ENCODE assay signal across 11 mouse cellular contexts in genomic region chr5:149202941-149203340, GRCm38 (mm10). TPM values are rescaled to one million over a fixed set of nuclear protein-coding genes. Genes with fewer than 3 reads are reported as not detected.
DNase-seq lines count a peak whose midpoint lies in the region; ATAC-seq and TF ChIP-seq lines count a peak whose summit lies in the region.
"Had no signal": no experiment of that assay in that cellular context is flagged by ENCODE, and none has a peak within 500 bp of the region (broad histone marks: within the 10 kb centered on the region; RNA-seq: fewer than 3 reads in every experiment).

No protein-coding gene starts in this region.

- TF ChIP-seq CTCF in G1E (IDR thresholded peaks at IDR 0.05; ENCODE audit: low read depth, low read length) = no peak
- no peak for TF ChIP-seq CTCF in liver, postnatal 0 days (IDR thresholded peaks at IDR 0.05; ENCODE audit: low read depth)

- H3K36me3 ChIP-seq in kidney, embryonic 14.5 days (ENCODE audit: control insufficient read depth, insufficient read depth, low read length) = peaks cover 68% of the 10 kb centered on the region
- H3K36me3 ChIP-seq in G1E (replicated peaks) = peaks cover 91% of the 10 kb centered on the region
- peaks cover 72% of the 10 kb centered on the region for H3K36me3 ChIP-seq in liver, postnatal 0 days (replicated peaks; ENCODE audit: insufficient read depth, low read length)
- peaks cover 28% of the 10 kb centered on the region for H3K36me3 ChIP-seq in intestine, embryonic 16.5 days (ENCODE audit: control insufficient read depth, insufficient read depth, low read length)
- peaks cover 91% of the 10 kb centered on the region for H3K36me3 ChIP-seq in midbrain, embryonic 10.5 days

- H3K4me1 ChIP-seq in kidney, embryonic 14.5 days (ENCODE audit: control insufficient read depth, insufficient read depth, low read length) = peaks cover 4% of the 10 kb centered on the region; the same call in 1 of the 2 replicates
- H3K4me1 ChIP-seq in G1E (ENCODE audit: insufficient read depth, low read depth, low read length) = peaks cover 59% of the 10 kb centered on the region
- peaks cover 7% of the 10 kb centered on the region; the same call in 1 of the 2 replicates for H3K4me1 ChIP-seq in liver, postnatal 0 days (ENCODE audit: insufficient read depth)
- H3K4me1 ChIP-seq in intestine, embryonic 16.5 days (ENCODE audit: control insufficient read depth, insufficient read depth, low read length) = no peaks in the 10 kb centered on the region
- peaks cover 21% of the 10 kb centered on the region for H3K4me1 ChIP-seq in midbrain, embryonic 10.5 days
- H3K4me1 ChIP-seq: forebrain, embryonic 10.5 days had no signal

- DNase-seq in kidney, postnatal 14 days = peak; percentile 22
- no peak for DNase-seq in G1E (ENCODE audit: low spot score)
- DNase-seq in adrenal gland, adult 8-10 months = peak; percentile 48
- no peak for DNase-seq in liver, postnatal 0 days
- no peak for DNase-seq in midbrain, embryonic 10.5 days (ENCODE audit: low spot score)
- DNase-seq: cerebellum, adult 18-20 months; thymus, postnatal 36 days had no signal

- no peak overlapping the region for H3K4me3 ChIP-seq in kidney, embryonic 14.5 days (ENCODE audit: low read length)
- no peak overlapping the region for H3K4me3 ChIP-seq in G1E (ENCODE audit: low read depth, low read length)
- H3K4me3 ChIP-seq in liver, postnatal 0 days (ENCODE audit: low read depth, low read length) = no peak overlapping the region
- no peak overlapping the region for H3K4me3 ChIP-seq in intestine, embryonic 16.5 days (ENCODE audit: low read length)
- H3K4me3 ChIP-seq in midbrain, embryonic 10.5 days = no peak overlapping the region
- H3K4me3 ChIP-seq: forebrain, embryonic 10.5 days had no signal

- ATAC-seq in kidney, embryonic 14.5 days (ENCODE audit: low FRiP score, low TSS enrichment) = no peak
- peak; percentile 73 for ATAC-seq in G1E (ENCODE audit: extremely low read depth, insufficient number of reproducible peaks, low FRiP score, poor library complexity, severe bottlenecking)
- ATAC-seq in liver, postnatal 0 days = no peak
- no peak for ATAC-seq in intestine, embryonic 16.5 days
- ATAC-seq: hindbrain, postnatal 0 days had no signal

- H3K9me3 ChIP-seq in kidney, embryonic 14.5 days (ENCODE audit: control insufficient read depth, low read length) = no peaks in the 10 kb centered on the region
- no peaks in the 10 kb centered on the region for H3K9me3 ChIP-seq in G1E (replicated peaks)
- H3K9me3 ChIP-seq in liver, postnatal 0 days (ENCODE audit: low read length) = no peaks in the 10 kb centered on the region
- H3K9me3 ChIP-seq in intestine, embryonic 16.5 days (ENCODE audit: control insufficient read depth, low read length) = no peaks in the 10 kb centered on the region
- no peaks in the 10 kb centered on the region; the same call in 1 of the 2 replicates for H3K9me3 ChIP-seq in midbrain, embryonic 10.5 days (replicated peaks)
- H3K9me3 ChIP-seq: forebrain, embryonic 10.5 days had no signal

- H3K27me3 ChIP-seq in kidney, embryonic 14.5 days (ENCODE audit: control insufficient read depth, insufficient read depth, low read length) = no peaks in the 10 kb centered on the region
- H3K27me3 ChIP-seq in G1E (ENCODE audit: insufficient read depth, low read length) = no peaks in the 10 kb centered on the region
- no peaks in the 10 kb centered on the region for H3K27me3 ChIP-seq in liver, postnatal 0 days (ENCODE audit: insufficient read depth, low read length)
- no peaks in the 10 kb centered on the region for H3K27me3 ChIP-seq in intestine, embryonic 16.5 days (replicated peaks; ENCODE audit: control insufficient read depth, insufficient read depth, low read length)
- no peaks in the 10 kb centered on the region for H3K27me3 ChIP-seq in midbrain, embryonic 10.5 days (ENCODE audit: low read depth, poor library complexity, severe bottlenecking)

- H3K27ac ChIP-seq in kidney, embryonic 14.5 days (ENCODE audit: low read depth, low read length) = no peak overlapping the region
- peak overlapping the region; percentile 3; the same call in 1 of the 2 replicates for H3K27ac ChIP-seq in liver, postnatal 0 days (ENCODE audit: low read depth)
- no peak overlapping the region for H3K27ac ChIP-seq in intestine, embryonic 16.5 days (ENCODE audit: low read length)
- H3K27ac ChIP-seq in midbrain, embryonic 10.5 days (replicated peaks) = no peak overlapping the region
- H3K27ac ChIP-seq: forebrain, embryonic 10.5 days; hindbrain, postnatal 0 days had no signal

- whole genome bisulfite sequencing in kidney, embryonic 14.5 days = 67% methylated on average over 5 of the region's 5 CpGs
- 69% methylated on average over 5 of the region's 5 CpGs for WGBS in liver, postnatal 0 days (ENCODE audit: insufficient replicate concordance)
- WGBS in intestine, embryonic 16.5 days = 74% methylated on average over 5 of the region's 5 CpGs
- 88% methylated on average over 5 of the region's 5 CpGs for WGBS in midbrain, embryonic 10.5 days

- no peak overlapping the region for H3K9ac ChIP-seq in kidney, embryonic 14.5 days (ENCODE audit: low read depth, low read length)
- no peak overlapping the region for H3K9ac ChIP-seq in liver, postnatal 0 days (replicated peaks)
- no peak overlapping the region for H3K9ac ChIP-seq in intestine, embryonic 16.5 days (ENCODE audit: low read depth, low read length)

- no peak for TF ChIP-seq EP300 in liver, postnatal 0 days (IDR thresholded peaks at IDR 0.05; ENCODE audit: low read depth)

- H3K4me2 ChIP-seq in kidney, embryonic 14.5 days (replicated peaks; ENCODE audit: low read depth, low read length) = no peak overlapping the region
- H3K4me2 ChIP-seq in liver, postnatal 0 days (ENCODE audit: low read depth, low read length) = no peak overlapping the region
- no peak overlapping the region for H3K4me2 ChIP-seq in intestine, embryonic 16.5 days (ENCODE audit: low read depth, low read length)

RNA-seq across cellular contexts. Expression of gene Hmgb1, which starts 18.7 kb away (rescaled TPM):
- 1,862 and 2,225 TPM in 2 replicates for polyA plus RNA-seq in kidney, embryonic 14.5 days (2014; fragmentation: Nextera tagmentation; extraction: Ambion mirVana)
- total RNA-seq in G1E (2014; fragmentation: Nextera tagmentation) (569 and 576 TPM in 2 replicates), G1E (2017) (517 and 593 TPM in 2 replicates)
- polyA plus RNA-seq in G1E (2012) = 529 and 605 TPM in 2 replicates
- total RNA-seq in adrenal gland, adult 8-10 months (2022) = 100 to 1,000 TPM; 138 to 162 (median 149) TPM
- polyA plus RNA-seq in liver, postnatal 0 days (2015; fragmentation: Nextera tagmentation; extraction: Ambion mirVana) = 421 and 439 TPM in 2 replicates
- 780 and 921 TPM in 2 replicates for polyA plus RNA-seq in intestine, embryonic 16.5 days (2015; fragmentation: Nextera tagmentation; extraction: Ambion mirVana)
- 1,399 and 1,420 TPM in 2 replicates for polyA plus RNA-seq in midbrain, embryonic 10.5 days (2016; fragmentation: Nextera tagmentation; extraction: Ambion mirVana)

RNA-seq across cellular contexts. Expression of gene Uspl1, which starts 18.8 kb away (rescaled TPM):
- polyA plus RNA-seq in kidney, embryonic 14.5 days (2014; fragmentation: Nextera tagmentation; extraction: Ambion mirVana) = 44.2 and 53.9 TPM in 2 replicates
- total RNA-seq in G1E (2014; fragmentation: Nextera tagmentation) (108 and 115 TPM in 2 replicates), G1E (2017) (69.2 and 69.7 TPM in 2 replicates)
- polyA plus RNA-seq in G1E (2012) = 3.6 and 4.9 TPM in 2 replicates
- total RNA-seq in adrenal gland, adult 8-10 months (2022) = 10 to 100 TPM; 34.8 to 44.1 (median 37.0) TPM
- 11.7 and 12.4 TPM in 2 replicates for polyA plus RNA-seq in liver, postnatal 0 days (2015; fragmentation: Nextera tagmentation; extraction: Ambion mirVana)
- 31.1 and 31.3 TPM in 2 replicates for polyA plus RNA-seq in intestine, embryonic 16.5 days (2015; fragmentation: Nextera tagmentation; extraction: Ambion mirVana)
- 71.6 and 73.8 TPM in 2 replicates for polyA plus RNA-seq in midbrain, embryonic 10.5 days (2016; fragmentation: Nextera tagmentation; extraction: Ambion mirVana)

Comparison
In these comparisons a context has a peak if more than half of its experiments do, and no peak if none do; other contexts are left out.
1. DNase-seq: peak in kidney, postnatal 14 days (single experiment) and adrenal gland, adult 8-10 months (single experiment); none in G1E (single experiment), liver, postnatal 0 days (single experiment) and midbrain, embryonic 10.5 days (single experiment).